Mouse (Mus musculus): ENCODE results near the gene Olfr1309. TPM values are rescaled to one million over a fixed set of nuclear protein-coding genes. Genes with fewer than 3 reads are reported as not detected.
"Not testable (repeated sequence)": the region's sequence is repeated elsewhere in the genome, so short reads cannot be mapped to it uniquely, and the experiment has no call there.

Gene Olfr1309
- not detected for total RNA-seq (2021)
- long read RNA-seq, experiment 1: 0 reads
- long read RNA-seq, experiment 2: 0 reads

DNA sequence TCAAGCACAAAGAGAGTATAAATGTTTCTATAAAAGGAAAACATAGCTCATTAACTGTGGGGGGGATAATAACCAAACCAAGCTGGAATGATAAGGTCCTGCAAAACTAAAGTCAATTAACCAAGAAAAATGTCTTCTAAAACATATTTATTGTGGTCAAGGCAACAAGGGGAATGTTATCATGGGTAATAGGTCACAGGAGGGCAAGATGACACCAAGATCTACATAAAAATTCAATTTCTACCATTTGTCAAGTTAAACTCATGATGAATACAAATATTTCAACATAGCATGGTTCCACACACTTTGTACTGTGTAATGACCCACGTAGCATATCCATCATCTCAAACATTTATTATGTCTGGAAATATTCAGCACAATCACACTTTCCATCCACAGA is at the start of gene Olfr1309:
Gene Olfr1309, minus strand, starts transcription at position 101 of the 400 bp plus-strand sequence.
- DNase-seq (ENCODE audit: low spot score in 2 of 2): no peak
- intact Hi-C loops (cut with DNase I): no loop called here

DNA sequence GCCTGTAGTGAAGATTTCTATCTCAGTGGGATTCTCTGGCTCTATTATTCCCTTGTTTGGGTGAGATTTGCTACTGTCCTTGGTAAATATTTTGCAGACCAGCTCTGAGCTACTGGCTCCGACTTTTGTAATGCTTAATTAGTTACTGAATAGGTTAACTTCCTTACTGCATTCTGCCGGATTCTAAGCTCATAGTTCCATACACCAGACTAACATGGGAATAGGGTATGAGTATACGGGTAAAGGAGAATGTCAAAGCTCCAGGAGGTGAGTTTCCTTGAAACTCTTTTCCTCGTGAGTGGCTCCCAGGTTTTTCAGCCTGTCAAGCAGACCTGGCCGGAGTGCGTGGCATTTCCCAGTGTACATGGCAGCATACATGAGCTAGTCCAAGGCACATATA is 36.9 kb upstream of the Olfr1309 start:
- intact Hi-C loops (cut with DNase I); DNase-seq (ENCODE audit: low spot score in 2 of 2): not testable (repeated sequence)

DNA sequence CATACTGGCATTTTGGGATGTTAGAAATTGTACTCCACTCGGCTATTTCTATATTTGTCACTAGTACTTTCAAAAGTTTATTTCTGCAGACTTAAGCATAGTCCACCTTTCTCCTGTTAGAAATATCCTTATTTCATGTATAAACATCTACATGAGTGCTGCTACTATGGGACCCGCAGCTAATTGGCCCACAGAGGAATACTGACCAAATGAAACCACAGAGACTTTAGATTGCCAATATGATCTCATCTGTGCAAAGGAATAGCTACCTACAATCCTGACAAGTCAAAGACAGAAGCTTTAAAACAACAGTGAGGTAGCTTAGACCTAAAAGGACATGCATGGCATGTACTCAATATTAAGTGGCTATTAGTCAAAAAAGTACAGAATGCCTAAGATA is 34.2 kb upstream of the Olfr1309 start, which contains the start of gene Olfr1311:
Gene Olfr1311, minus strand, starts transcription at position 101 of the 400 bp plus-strand sequence.
- intact Hi-C loops (cut with DNase I): no loop called here

DNA sequence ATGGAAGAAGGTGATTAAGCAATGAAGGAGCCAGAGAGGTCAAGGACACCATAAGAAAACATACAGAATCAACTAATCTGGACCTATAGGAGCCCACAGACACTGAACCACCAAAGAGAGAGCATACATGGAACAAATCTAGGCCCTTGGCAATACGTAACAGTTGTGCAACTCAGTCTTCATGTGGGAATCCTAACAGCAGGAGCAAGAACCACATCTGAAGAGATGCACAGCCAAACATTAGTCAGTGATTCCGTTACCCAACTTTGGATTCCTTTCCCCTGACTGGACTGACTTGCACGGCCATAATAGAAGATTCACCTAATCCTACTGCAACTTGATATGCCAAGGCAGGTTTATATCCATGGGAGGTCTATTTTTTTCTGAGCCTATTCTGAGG is 24.8 kb upstream of the Olfr1309 start:
- intact Hi-C loops (cut with DNase I): no loop called here
- no peak for DNase-seq (ENCODE audit: low spot score in 2 of 2)

More for the DNA sequence above, 34.2 kb upstream of the Olfr1309 start, which contains the start of gene Olfr1311:
- DNase-seq (ENCODE audit: low spot score in 2 of 2): no peak

DNA sequence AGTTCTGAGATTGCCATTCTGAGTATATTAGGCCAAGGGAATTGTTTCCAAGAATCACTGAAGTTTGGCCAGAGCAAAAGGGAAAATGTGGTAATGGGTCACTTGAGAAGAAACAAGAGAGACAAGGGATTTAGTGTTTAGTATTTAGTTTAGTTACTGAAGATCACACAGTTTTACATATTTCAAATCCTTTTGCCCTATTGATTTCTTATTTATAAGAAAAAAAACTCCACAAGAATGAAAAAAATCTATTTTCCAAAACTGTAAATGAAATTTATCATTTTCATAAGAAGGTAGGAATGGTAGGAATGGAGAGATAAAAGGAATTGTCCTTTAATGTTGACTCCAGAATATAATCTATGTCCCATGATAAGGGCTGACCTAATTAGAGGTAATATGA is 22.5 kb upstream of the Olfr1309 start, which contains the start of gene Olfr1310:
Gene Olfr1310, minus strand, starts transcription at position 101 of the 400 bp plus-strand sequence.
- intact Hi-C loops (cut with DNase I): no loop called here
- DNase-seq (ENCODE audit: low spot score in 2 of 2): no peak

DNA sequence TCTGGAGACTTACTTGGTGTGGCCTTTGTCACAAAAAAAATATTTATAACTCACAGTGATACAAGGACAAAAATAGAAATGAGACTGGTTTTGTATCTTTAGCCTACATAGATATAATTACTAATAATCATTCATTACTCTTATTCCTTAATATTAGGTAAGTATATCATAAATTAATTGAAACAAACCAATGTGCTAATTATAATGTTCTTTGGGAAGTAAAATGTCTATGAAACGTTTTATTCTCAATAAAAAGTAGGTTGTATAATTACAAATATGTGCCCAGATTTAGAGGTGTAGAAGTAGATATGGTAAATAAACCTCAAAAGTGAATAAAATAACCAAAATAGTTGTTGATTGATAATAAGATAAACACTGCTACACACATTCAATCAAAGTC is 25.2 kb downstream of the Olfr1309 start, which contains the start of gene Olfr1308:
Gene Olfr1308, minus strand, starts transcription at position 101 of the 400 bp plus-strand sequence.
- DNase-seq (ENCODE audit: low spot score in 2 of 2): no peak
- intact Hi-C loops (cut with DNase I): no loop called here

DNA sequence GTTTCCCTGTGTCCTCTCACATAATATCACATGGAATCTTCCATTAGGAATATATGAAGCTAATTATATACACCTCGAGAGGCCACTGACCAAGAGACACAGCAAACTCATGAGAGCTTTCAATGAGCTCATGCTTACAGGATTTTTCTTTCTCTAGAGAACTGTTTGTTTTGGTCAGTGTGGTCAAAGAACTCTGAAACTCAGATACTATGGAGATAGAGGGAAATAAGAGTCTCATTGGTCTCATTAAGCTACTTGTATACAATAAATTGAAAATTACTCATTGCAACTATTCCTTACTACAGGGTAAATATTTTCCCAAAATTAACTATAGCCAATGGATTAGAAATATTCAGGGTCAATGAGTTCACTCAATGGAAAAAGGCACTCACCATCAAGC is 40.7 kb downstream of the Olfr1309 start, which contains the start of gene Olfr1307:
Gene Olfr1307, minus strand, starts transcription at position 101 of the 400 bp plus-strand sequence.
- intact Hi-C loops (cut with DNase I): no loop called here

More for the DNA sequence above, 40.7 kb downstream of the Olfr1309 start, which contains the start of gene Olfr1307:
- DNase-seq (ENCODE audit: low spot score in 2 of 2): no peak

Other genes starting within 250 kb of the Olfr1309 start
- gene Olfr1301, start 239.3 kb downstream of the Olfr1309 start, total RNA-seq (2021): not detected
- not detected for gene Olfr1302, start 212.9 kb downstream of the Olfr1309 start, total RNA-seq (2021)
- not detected for gene Olfr1303, start 169.9 kb downstream of the Olfr1309 start, total RNA-seq (2021)
- not detected for gene Olfr1305, start 113.1 kb downstream of the Olfr1309 start, total RNA-seq (2021)
- gene Olfr1306, start 74.0 kb downstream of the Olfr1309 start, total RNA-seq (2021): not detected
- gene Olfr1307, start 40.8 kb downstream of the Olfr1309 start, total RNA-seq (2021): under 1 TPM; 0.04 to 0.07 TPM
- not detected for gene Olfr1308, start 25.3 kb downstream of the Olfr1309 start, total RNA-seq (2021)
- gene Olfr1310, start 22.4 kb upstream of the Olfr1309 start, total RNA-seq (2021): not detected
- not detected for gene Olfr1311, start 34.1 kb upstream of the Olfr1309 start, total RNA-seq (2021)
- not detected for gene Olfr1312, start 60.0 kb upstream of the Olfr1309 start, total RNA-seq (2021)
- not detected for gene Olfr1313, start 87.6 kb upstream of the Olfr1309 start, total RNA-seq (2021)
- gene Olfr1314, start 106.5 kb upstream of the Olfr1309 start, total RNA-seq (2021): not detected
- gene Olfr1315-ps1, start 125.2 kb upstream of the Olfr1309 start, total RNA-seq (2021): not detected
- gene Olfr1316, start 144.7 kb upstream of the Olfr1309 start, total RNA-seq (2021): not detected
- not detected for gene Olfr1317, start 150.0 kb upstream of the Olfr1309 start, total RNA-seq (2021)
- gene Olfr1318, start 163.9 kb upstream of the Olfr1309 start, total RNA-seq (2021): not detected
- gene Lpcat4, start 249.2 kb upstream of the Olfr1309 start, total RNA-seq (2021): 100 to 1,000 TPM; 121 to 122 TPM

Measured in left cerebral cortex, postnatal 14 days (tissue).